Mouse (Mus musculus): ENCODE results near the gene Nebl.

GRCm38 (mm10) chr2:17640861-17641260, 90.4 kb downstream of the Nebl start:
- TF ChIP-seq EP300 (IDR thresholded peaks at IDR 0.05; ENCODE audit: low read depth) (no peak), CTCF (IDR thresholded peaks at IDR 0.05; ENCODE audit: low read depth) (no peak)

All from liver, postnatal 0 days (tissue).